Mouse (Mus musculus): ENCODE results near the gene Tekt1. TPM values are rescaled to one million over a fixed set of nuclear protein-coding genes. Genes with fewer than 3 reads are reported as not detected.

The Tekt1 gene
- polyA plus RNA-seq, 1 experiment = 4.1 TPM

DNA sequence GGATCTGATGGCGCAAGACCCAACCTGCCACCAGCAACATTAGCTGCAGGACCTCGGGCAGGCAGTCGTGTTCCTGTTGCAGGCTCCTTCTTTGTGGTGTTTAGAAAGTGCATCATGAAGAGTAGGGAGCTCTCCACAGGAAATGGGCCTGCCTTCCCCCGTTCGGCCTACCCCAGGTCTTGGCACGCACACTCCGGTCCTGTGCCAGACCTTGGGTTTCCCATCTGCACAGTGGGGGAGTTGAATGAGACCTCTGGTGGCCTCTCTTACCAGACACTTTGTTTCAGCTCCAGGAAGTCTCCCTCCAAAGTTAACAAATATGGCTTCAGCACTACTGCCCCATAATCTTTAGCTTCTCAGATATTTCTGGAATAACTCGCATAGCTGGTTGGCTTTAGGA is 25.5 kb downstream of the Tekt1 start:
- TF ChIP-seq POLR2A (IDR thresholded peaks at IDR 0.05; ENCODE audit: borderline replicate concordance, extremely low read depth, insufficient read depth, insufficient read length, poor library complexity, severe bottlenecking) (no peak), CTCF (IDR thresholded peaks at IDR 0.05; ENCODE audit: borderline replicate concordance, extremely low read depth, insufficient read depth, insufficient read length) (no peak)
- DNase-seq (ENCODE audit: low read depth) = no peak

DNA sequence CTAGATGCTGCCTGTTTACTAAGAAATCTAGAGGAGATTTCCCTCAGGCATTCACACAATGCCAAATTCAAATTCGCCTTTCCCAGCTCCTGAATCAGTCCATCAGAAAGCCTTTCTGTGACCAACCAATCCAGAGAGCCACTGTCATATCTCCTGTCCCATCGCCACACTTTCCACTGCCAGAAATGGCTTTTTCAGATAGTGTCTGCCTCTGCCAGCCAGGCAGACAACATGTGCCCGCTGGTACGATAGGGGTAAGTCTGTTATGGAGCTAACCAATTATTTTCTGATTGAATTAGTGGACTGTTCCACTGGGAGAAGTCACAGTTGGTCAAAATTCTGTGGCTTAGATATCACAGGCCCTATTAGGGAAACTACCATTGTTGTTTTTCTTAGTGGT is 27.6 kb downstream of the Tekt1 start:
- TF ChIP-seq POLR2A (IDR thresholded peaks at IDR 0.05; ENCODE audit: borderline replicate concordance, extremely low read depth, insufficient read depth, insufficient read length, poor library complexity, severe bottlenecking) (no peak), CTCF (IDR thresholded peaks at IDR 0.05; ENCODE audit: borderline replicate concordance, extremely low read depth, insufficient read depth, insufficient read length) (no peak)
- no peak for DNase-seq (ENCODE audit: low read depth)

DNA sequence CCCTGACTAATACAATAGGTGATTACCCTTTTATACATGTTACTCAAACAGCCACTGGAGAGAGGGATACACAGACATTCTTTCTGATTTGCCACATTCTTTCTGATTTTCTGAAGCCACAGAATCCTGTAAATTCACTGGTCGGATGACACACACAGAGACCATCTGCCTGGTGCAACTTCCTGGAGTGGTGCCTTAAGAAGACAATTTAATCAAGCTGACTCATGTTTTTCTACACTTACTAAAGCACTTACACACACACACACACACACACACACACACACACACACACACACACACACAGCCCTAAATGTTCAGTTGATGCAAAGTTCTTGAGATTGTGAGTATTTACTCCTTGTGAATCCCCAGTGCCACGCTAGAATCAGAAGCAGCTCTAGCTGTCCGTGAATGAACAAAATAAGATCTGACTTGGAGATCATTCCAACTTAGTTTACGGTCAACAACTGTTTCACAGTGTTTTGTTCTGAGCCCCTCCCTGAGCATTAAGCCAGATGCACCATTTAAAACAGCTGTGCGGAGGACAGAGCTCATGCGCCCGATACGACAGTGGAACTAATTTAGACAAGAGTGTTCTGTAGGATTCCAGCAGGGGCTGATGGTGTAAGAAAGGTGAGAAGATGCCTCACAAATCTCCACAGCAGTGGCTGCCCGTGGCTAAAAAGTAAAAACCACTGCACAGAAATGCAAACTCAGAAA is 29.1 kb downstream of the Tekt1 start:
- no peak for DNase-seq (ENCODE audit: low read depth)
- TF ChIP-seq CTCF (IDR thresholded peaks at IDR 0.05; ENCODE audit: borderline replicate concordance, extremely low read depth, insufficient read depth, insufficient read length) (no peak), POLR2A (IDR thresholded peaks at IDR 0.05; ENCODE audit: borderline replicate concordance, extremely low read depth, insufficient read depth, insufficient read length, poor library complexity, severe bottlenecking) (no peak)

GRCm38 (mm10) chr11:72325701-72326100 is 36.5 kb downstream of the Tekt1 start:
- DNase-seq (ENCODE audit: low read depth) = no peak
- TF ChIP-seq POLR2A (IDR thresholded peaks at IDR 0.05; ENCODE audit: borderline replicate concordance, extremely low read depth, insufficient read depth, insufficient read length, poor library complexity, severe bottlenecking) (no peak), CTCF (IDR thresholded peaks at IDR 0.05; ENCODE audit: borderline replicate concordance, extremely low read depth, insufficient read depth, insufficient read length) (no peak)

DNA sequence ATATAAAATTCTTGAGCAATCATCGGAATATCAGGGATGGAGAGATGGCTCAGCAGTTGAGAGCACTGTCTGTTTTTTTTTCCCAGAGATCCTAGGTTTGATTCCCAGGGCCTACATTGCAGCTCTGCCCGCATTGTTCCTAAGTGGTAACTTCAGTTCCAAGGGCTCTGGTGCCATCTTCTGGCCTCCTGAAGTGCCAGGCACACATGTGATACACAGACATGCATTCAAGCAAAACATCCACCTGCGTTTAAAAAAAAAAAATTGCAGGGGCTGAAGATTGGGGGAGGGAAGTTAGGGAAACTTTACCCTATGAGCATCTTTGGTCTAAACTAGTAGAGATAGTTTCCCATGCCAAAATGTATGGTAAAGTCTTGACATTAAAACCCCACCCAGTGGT is 37.8 kb downstream of the Tekt1 start:
- TF ChIP-seq POLR2A (IDR thresholded peaks at IDR 0.05; ENCODE audit: borderline replicate concordance, extremely low read depth, insufficient read depth, insufficient read length, poor library complexity, severe bottlenecking) = no peak
- no peak for DNase-seq (ENCODE audit: low read depth)

- no peak for DNase-seq (ENCODE audit: low read depth)
- TF ChIP-seq CTCF (IDR thresholded peaks at IDR 0.05; ENCODE audit: borderline replicate concordance, extremely low read depth, insufficient read depth, insufficient read length) = no peak
- no peak for TF ChIP-seq POLR2A (IDR thresholded peaks at IDR 0.05; ENCODE audit: borderline replicate concordance, extremely low read depth, insufficient read depth, insufficient read length, poor library complexity, severe bottlenecking)
Observed at GRCm38 (mm10) chr11:72318026-72318425, 44.2 kb downstream of the Tekt1 start.

GRCm38 (mm10) chr11:72314151-72314895 is 47.9 kb downstream of the Tekt1 start, which contains the start of gene Fbxo39:
Fbxo39 (plus strand) TSS chr11:72314444.
- no peak for TF ChIP-seq CTCF (IDR thresholded peaks at IDR 0.05; ENCODE audit: borderline replicate concordance, extremely low read depth, insufficient read depth, insufficient read length)
- no peak for TF ChIP-seq POLR2A (IDR thresholded peaks at IDR 0.05; ENCODE audit: borderline replicate concordance, extremely low read depth, insufficient read depth, insufficient read length, poor library complexity, severe bottlenecking)
- DNase-seq (ENCODE audit: low read depth) = no peak

DNA sequence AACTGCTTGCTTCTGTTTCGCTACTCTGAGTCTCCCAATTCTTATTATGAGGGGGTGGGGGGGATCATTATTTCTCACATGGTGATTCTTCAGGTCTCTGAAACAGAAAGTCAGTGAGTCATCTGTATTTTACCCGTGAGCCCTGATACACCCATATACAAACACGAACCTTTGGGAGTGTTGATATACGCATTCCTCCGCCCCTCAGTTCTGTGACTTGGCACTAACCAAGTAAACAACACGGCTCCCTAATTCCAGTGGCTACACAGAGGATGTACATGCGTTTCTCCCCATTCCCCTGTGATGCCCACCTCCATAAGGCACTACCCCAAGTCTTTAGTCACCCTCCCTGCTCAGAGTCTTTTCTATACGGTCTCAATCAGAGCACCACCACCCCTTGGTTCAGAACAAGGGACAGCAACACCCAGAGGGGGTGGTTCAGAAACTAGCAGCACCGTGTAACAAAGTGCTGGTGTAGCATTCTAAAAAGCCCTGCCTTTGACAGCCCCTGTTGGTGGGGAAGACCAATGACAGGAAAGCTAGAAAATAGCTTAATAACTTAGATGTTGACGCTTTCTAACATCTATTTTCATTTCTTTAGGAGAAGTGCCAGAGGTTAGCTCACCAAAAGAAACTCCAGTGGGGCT is 50.8 kb downstream of the Tekt1 start:
- no peak for TF ChIP-seq CTCF (IDR thresholded peaks at IDR 0.05; ENCODE audit: borderline replicate concordance, extremely low read depth, insufficient read depth, insufficient read length)
- no peak for TF ChIP-seq POLR2A (IDR thresholded peaks at IDR 0.05; ENCODE audit: borderline replicate concordance, extremely low read depth, insufficient read depth, insufficient read length, poor library complexity, severe bottlenecking)
- DNase-seq (ENCODE audit: low read depth) = no peak

DNA sequence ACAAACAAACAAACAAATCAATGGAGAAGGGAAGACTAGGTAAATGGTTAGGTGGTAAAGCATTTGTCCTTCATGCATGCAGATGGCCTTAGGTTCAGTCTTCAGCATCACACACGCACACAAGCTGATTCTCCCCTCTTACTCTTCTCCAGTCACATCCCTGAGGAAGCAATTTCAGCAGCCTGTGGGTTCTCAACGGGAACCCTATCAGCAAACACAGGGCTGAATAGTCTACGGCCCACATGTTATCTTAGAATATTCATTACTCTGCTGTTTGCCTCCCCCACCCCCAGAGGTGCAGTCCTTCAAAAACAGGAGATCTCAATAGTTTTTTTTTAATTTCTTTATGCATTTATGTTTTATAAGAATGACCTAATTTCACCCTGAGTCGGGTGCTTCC is 51.8 kb downstream of the Tekt1 start:
- no peak for TF ChIP-seq CTCF (IDR thresholded peaks at IDR 0.05; ENCODE audit: borderline replicate concordance, extremely low read depth, insufficient read depth, insufficient read length)
- no peak for TF ChIP-seq POLR2A (IDR thresholded peaks at IDR 0.05; ENCODE audit: borderline replicate concordance, extremely low read depth, insufficient read depth, insufficient read length, poor library complexity, severe bottlenecking)
- DNase-seq (ENCODE audit: low read depth) = no peak

GRCm38 (mm10) chr11:72308982-72309381 is 53.3 kb downstream of the Tekt1 start:
- DNase-seq (ENCODE audit: low read depth) = no peak
- TF ChIP-seq CTCF (IDR thresholded peaks at IDR 0.05; ENCODE audit: borderline replicate concordance, extremely low read depth, insufficient read depth, insufficient read length) (no peak), POLR2A (IDR thresholded peaks at IDR 0.05; ENCODE audit: borderline replicate concordance, extremely low read depth, insufficient read depth, insufficient read length, poor library complexity, severe bottlenecking) (no peak)

DNA sequence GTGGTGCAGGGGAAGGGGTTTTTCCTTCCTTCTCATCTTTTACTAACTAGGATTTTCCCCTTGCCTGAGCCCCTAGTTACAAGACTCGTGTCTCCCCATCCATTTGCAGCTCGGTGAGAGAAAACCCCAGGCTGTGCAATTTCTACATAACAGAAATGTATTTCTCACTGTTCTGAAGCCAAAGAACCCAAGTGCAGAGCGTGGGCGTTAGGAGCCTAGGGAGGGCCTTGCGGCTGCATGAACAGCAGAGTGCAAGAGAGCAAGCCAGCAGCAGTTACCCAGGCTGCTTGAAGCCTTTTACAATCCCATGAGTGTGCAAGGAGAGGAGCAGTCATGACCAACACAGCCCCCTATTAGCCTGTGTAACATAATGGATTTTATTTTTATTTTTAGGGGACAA is 54.8 kb downstream of the Tekt1 start:
- no peak for DNase-seq (ENCODE audit: low read depth)
- TF ChIP-seq CTCF (IDR thresholded peaks at IDR 0.05; ENCODE audit: borderline replicate concordance, extremely low read depth, insufficient read depth, insufficient read length) = no peak
